In the genomic region with DNA sequence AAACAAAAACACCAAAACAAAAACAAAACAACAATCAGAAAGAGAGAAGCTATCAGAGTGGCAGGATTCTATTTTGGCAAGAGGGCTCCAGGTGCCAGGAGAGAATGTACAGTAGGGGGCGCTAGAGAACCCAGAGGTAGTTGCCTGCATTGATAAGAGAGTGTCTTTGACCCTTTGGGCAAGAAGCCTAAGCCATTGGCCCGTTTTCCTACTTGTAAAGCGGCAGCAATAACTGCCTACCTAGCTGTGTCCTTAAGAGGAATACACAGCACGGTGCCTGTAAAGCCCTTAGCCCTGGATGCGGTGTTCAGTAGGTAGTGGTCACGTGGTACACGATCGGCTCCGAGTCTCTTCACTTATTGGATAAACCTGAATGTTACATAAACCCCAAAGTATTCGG, we compare ENCODE assay signal across 16 mouse cellular contexts. TPM values are rescaled to one million over a fixed set of nuclear protein-coding genes. Genes with fewer than 3 reads are reported as not detected.
DNase-seq lines count a peak whose midpoint lies in the region; ATAC-seq and TF ChIP-seq lines count a peak whose summit lies in the region.
"Had no signal": no experiment of that assay in that cellular context is flagged by ENCODE, and none has a peak within 500 bp of the region (broad histone marks: within the 10 kb centered on the region; RNA-seq: fewer than 3 reads in every experiment).

No protein-coding gene starts in this region.

- H3K27ac ChIP-seq in liver, embryonic 11.5 days (ENCODE audit: low read depth, low read length), result no peak overlapping the region
- H3K27ac ChIP-seq: heart, embryonic 15.5 days; neural tube, embryonic 12.5 days had no signal

- H3K36me3 ChIP-seq in liver, embryonic 11.5 days (ENCODE audit: control insufficient read depth, insufficient read depth, low read length), result no peaks in the 10 kb centered on the region
- no peaks in the 10 kb centered on the region for H3K36me3 ChIP-seq in G1E (replicated peaks)
- H3K36me3 ChIP-seq: heart, embryonic 15.5 days had no signal

- H3K4me3 ChIP-seq in liver, embryonic 11.5 days (ENCODE audit: low read depth, low read length), result no peak overlapping the region
- H3K4me3 ChIP-seq in G1E (ENCODE audit: low read depth, low read length), result no peak overlapping the region
- H3K4me3 ChIP-seq: heart, embryonic 15.5 days; neural tube, embryonic 12.5 days had no signal

- WGBS in liver, embryonic 11.5 days, result 47% methylated on average over 10 of the region's 10 CpGs

- H3K9me3 ChIP-seq in liver, embryonic 11.5 days (ENCODE audit: control insufficient read depth, low read length), result no peaks in the 10 kb centered on the region
- H3K9me3 ChIP-seq in G1E (replicated peaks), result no peaks in the 10 kb centered on the region
- H3K9me3 ChIP-seq: heart, embryonic 15.5 days; neural tube, embryonic 12.5 days had no signal

- no peak overlapping the region for H3K9ac ChIP-seq in liver, embryonic 11.5 days (ENCODE audit: low read depth, low read length)
- H3K9ac ChIP-seq: heart, embryonic 15.5 days; neural tube, embryonic 12.5 days had no signal

- no peaks in the 10 kb centered on the region for H3K4me1 ChIP-seq in liver, embryonic 11.5 days (replicated peaks; ENCODE audit: control insufficient read depth, insufficient read depth, low read length)
- H3K4me1 ChIP-seq in G1E (ENCODE audit: insufficient read depth, low read depth, low read length), result no peaks in the 10 kb centered on the region
- H3K4me1 ChIP-seq: heart, embryonic 15.5 days had no signal

- TF ChIP-seq CTCF in G1E (IDR thresholded peaks at IDR 0.05; ENCODE audit: low read depth, low read length), result peak; percentile 40

- no peaks in the 10 kb centered on the region for H3K27me3 ChIP-seq in liver, embryonic 11.5 days (replicated peaks; ENCODE audit: control insufficient read depth, insufficient read depth, low read length)
- peaks cover 33% of the 10 kb centered on the region for H3K27me3 ChIP-seq in G1E (ENCODE audit: insufficient read depth, low read length)
- H3K27me3 ChIP-seq: neural tube, embryonic 12.5 days had no signal

- peak; percentile 40 for DNase-seq in adrenal gland, postnatal 14 days
- DNase-seq in adrenal gland, adult 8-10 months, result no peak
- peak; percentile 23 for DNase-seq in liver
- DNase-seq in liver, embryonic 11.5 days (ENCODE audit: low spot score), result no peak
- no peak for DNase-seq in G1E (ENCODE audit: low spot score)
- DNase-seq in naive thymus-derived CD4-positive, alpha-beta T cell, adult 2 months (ENCODE audit: low read depth), result peak; percentile 58
- DNase-seq in urinary bladder, postnatal 10 days (ENCODE audit: low spot score), result no peak
- DNase-seq in heart, adult 9 months (ENCODE audit: low spot score in 2 of 2), result no peak
- DNase-seq: adrenal gland, adult 2 months; kidney, adult 18-20 months; right cerebral cortex, postnatal 4 days had no signal

- no peak overlapping the region for H3K4me2 ChIP-seq in liver, embryonic 11.5 days
- H3K4me2 ChIP-seq: heart, embryonic 15.5 days; neural tube, embryonic 12.5 days had no signal

- ATAC-seq in liver, embryonic 11.5 days (replicated peaks; ENCODE audit: low FRiP score), result no peak
- no peak for ATAC-seq in G1E (ENCODE audit: extremely low read depth, insufficient number of reproducible peaks, low FRiP score, poor library complexity, severe bottlenecking)
- ATAC-seq: forebrain, embryonic 16.5 days had no signal

RNA-seq across cellular contexts. Expression of a gene that starts 4.1 kb away (rescaled TPM):
- total RNA-seq in adrenal gland, postnatal 14 days (2021), result 2.2 and 47.3 TPM in 2 replicates
- under 1 TPM in 3 of 4 experiments, not detected in 1; 0.31 to 0.75 (median 0.38) TPM for total RNA-seq in adrenal gland, adult 8-10 months (2022)
- polyA plus RNA-seq in liver, embryonic 11.5 days (2014; fragmentation: Nextera tagmentation; extraction: Ambion mirVana), result 0.40 and 0.66 TPM in 2 replicates
- total RNA-seq in G1E (2014; fragmentation: Nextera tagmentation), result not detected in 2 replicates
- total RNA-seq in G1E (2017), result not detected in 2 replicates
- not detected in 2 replicates for polyA plus RNA-seq in G1E (2012)
- total RNA-seq: megakaryocyte progenitor cell, adult 5-6 weeks had no signal
- polyA plus RNA-seq: heart, embryonic 15.5 days had no signal

RNA-seq across cellular contexts. Expression of a gene that starts 33.1 kb away (rescaled TPM):
- 31.9 and 37.0 TPM in 2 replicates for total RNA-seq in adrenal gland, postnatal 14 days (2021)
- total RNA-seq in adrenal gland, adult 8-10 months (2022), result 10 to 100 TPM; 25.7 to 65.4 (median 45.9) TPM
- 9.3 and 9.4 TPM in 2 replicates for polyA plus RNA-seq in liver, embryonic 11.5 days (2014; fragmentation: Nextera tagmentation; extraction: Ambion mirVana)
- total RNA-seq in G1E (2014; fragmentation: Nextera tagmentation) (10.9 and 14.0 TPM in 2 replicates), G1E (2017) (1.1 and 2.2 TPM in 2 replicates)
- polyA plus RNA-seq in G1E (2012), result 8.8 and 12.1 TPM in 2 replicates

RNA-seq across cellular contexts. Expression of a gene that starts 34.6 kb away (rescaled TPM):
- 1,177 and 1,207 TPM in 2 replicates for total RNA-seq in adrenal gland, postnatal 14 days (2021)
- total RNA-seq in adrenal gland, adult 8-10 months (2022), result 100 to 1,000 TPM; 323 to 415 (median 392) TPM
- polyA plus RNA-seq in liver, embryonic 11.5 days (2014; fragmentation: Nextera tagmentation; extraction: Ambion mirVana), result 85.7 and 89.7 TPM in 2 replicates
- total RNA-seq in G1E (2014; fragmentation: Nextera tagmentation), result 16.3 and 21.7 TPM in 2 replicates
- total RNA-seq in G1E (2017), result 31.1 and 31.7 TPM in 2 replicates
- 16.3 and 21.0 TPM in 2 replicates for polyA plus RNA-seq in G1E (2012)

RNA-seq across cellular contexts. Expression of a gene that starts 42.6 kb away (rescaled TPM):
- 1.9 and 30.0 TPM in 2 replicates for total RNA-seq in adrenal gland, postnatal 14 days (2021)
- total RNA-seq in adrenal gland, adult 8-10 months (2022), result 1 to 10 TPM in 2 of 4 experiments, under 1 TPM in 2; 0.62 to 2.9 (median 1.1) TPM
- 4.3 and 5.8 TPM in 2 replicates for polyA plus RNA-seq in liver, embryonic 11.5 days (2014; fragmentation: Nextera tagmentation; extraction: Ambion mirVana)
- total RNA-seq in G1E (2014; fragmentation: Nextera tagmentation), result not detected in 2 replicates
- not detected in 2 replicates for total RNA-seq in G1E (2017)
- not detected in 2 replicates for polyA plus RNA-seq in G1E (2012)
- total RNA-seq: left cerebral cortex, postnatal 10 days had no signal
- polyA plus RNA-seq: forebrain, embryonic 16.5 days; heart, embryonic 15.5 days had no signal

RNA-seq across cellular contexts. Expression of a gene that starts 49.4 kb away (rescaled TPM):
- total RNA-seq in adrenal gland, postnatal 14 days (2021), result 16.0 and 23.1 TPM in 2 replicates
- total RNA-seq in adrenal gland, adult 8-10 months (2022), result 10 to 100 TPM; 13.4 to 27.1 (median 20.5) TPM
- 22.1 and 23.3 TPM in 2 replicates for polyA plus RNA-seq in liver, embryonic 11.5 days (2014; fragmentation: Nextera tagmentation; extraction: Ambion mirVana)
- total RNA-seq in G1E (2014; fragmentation: Nextera tagmentation) (32.7 and 39.8 TPM in 2 replicates), G1E (2017) (44.8 and 49.6 TPM in 2 replicates)
- 66.5 and 71.8 TPM in 2 replicates for polyA plus RNA-seq in G1E (2012)

Comparison
In these comparisons a context has a peak if more than half of its experiments do, and no peak if none do; other contexts are left out.
1. DNase-seq: peak in adrenal gland, postnatal 14 days (single experiment), liver (single experiment) and naive thymus-derived CD4-positive, alpha-beta T cell, adult 2 months (single experiment); none in adrenal gland, adult 8-10 months (single experiment), liver, embryonic 11.5 days (single experiment), G1E (single experiment), urinary bladder, postnatal 10 days (single experiment) and heart, adult 9 months (0 of 2).
2. RNA of a gene that starts 34.6 kb away (total RNA-seq): 1,177 to 1,207 TPM in adrenal gland, postnatal 14 days and 323 to 415 TPM in adrenal gland, adult 8-10 months; 16.3 to 31.7 TPM in G1E; every median in the first group is over 4 times any median in the second.